Mouse (Mus musculus) right cerebral cortex, postnatal 36 days (tissue): Measurements from ENCODE around the gene Tmem200a.

Source experiments
- DNase-seq, 2 experiments: peaks; one replicate each; pipeline ENCODE4 v3.0.0; 2022; ENCODE audit warnings: low spot score in 2 of 2, mixed read lengths in 1 of 2

Tmem200a gene

DNA sequence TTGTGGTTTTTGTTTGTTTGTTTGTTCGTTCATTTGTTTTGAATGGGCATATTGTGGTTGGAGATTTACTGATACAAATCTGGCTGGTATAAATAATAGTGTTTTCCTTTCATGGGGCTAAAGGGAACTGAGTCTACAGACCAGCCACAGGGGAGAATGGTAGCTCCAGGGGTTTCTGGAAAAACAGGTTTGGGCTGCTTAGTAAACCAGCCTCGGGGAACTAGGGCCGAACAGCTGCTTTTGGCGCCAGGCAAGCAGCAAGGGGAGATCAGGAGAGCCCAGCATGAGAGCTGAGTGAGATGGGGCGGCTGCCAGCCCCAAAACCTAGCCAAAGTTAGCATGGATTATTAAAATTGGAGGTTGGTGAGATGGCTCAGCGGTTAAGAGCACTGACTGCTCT, 191.6 kb downstream of the Tmem200a start:
- DNase-seq = no peak

DNA sequence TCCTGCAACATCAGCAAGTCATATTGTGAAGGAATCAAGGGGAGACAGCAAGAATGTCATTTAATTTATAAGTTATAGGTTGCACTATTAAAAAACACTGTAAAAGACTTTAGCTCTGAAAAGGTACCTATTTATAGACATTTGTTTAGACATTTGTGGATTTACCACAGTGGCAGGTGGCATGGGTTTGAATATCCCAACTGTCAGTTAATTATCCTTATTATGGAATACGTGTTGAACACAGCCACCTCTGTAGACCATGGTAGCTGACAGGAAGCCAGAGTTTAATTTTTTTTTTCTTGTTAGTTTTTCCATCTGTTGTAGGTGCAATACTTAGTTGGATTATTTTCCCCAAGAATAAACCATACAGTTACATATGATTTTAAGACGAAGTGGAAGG, 194.3 kb downstream of the Tmem200a start:
- DNase-seq = no peak

DNA sequence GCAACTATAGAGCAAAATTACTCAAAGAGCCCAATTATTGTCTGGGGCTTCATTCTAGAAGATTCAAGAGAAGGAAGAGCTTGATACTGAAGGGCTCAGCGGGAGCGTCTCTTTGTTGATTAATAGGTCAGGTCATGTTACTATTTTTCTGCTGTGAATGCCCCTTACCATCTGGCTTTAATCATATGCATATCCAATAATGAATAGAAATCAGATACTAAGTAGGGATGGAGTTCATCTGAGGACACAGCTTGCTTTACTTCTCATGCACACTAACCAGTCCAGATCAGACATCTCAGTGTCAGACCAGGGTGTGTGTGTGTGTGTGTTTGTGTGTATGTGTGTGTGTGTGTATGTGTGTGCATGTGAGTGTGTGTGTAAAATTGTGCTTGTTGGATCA, 201.1 kb downstream of the Tmem200a start:
- DNase-seq = no peak

DNA sequence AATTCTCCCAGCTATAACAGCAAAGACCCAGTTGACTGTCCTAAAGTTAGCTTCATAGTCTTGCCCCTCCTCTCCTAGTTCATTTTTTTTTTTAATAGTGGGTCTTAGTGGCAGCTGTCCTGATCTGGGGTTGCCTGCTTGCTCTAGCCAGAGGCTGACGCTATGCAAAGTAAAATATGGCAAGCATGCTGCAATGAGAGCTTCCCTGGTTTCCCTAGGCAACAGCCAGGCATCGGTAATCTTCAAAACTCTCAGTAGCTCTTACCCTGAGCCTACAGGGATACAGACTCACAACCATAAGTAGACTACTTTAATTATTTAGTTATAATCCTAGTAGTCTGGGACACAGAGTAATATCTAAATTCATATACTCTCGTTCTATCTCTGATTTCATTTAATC, 202.0 kb downstream of the Tmem200a start:
- no peak for DNase-seq

DNA sequence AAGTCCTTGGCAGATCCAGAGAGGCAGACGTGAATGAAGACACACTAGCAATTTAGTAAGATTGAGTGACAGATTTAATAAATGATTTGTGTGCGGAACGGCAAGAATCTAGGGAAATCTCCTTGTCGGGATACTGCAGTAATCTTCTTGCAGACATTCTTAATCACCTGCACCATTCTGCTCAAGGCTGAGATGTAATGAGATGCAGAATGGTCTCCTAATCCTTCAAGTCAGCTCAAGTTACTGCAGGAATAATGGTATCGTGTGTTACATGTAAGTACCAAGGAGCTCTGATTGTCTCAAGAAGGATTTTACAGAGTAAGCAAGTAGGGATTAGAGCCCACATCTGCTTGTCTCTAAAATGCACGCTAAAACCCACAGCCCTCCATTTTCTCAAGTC, 210.1 kb downstream of the Tmem200a start:
- DNase-seq = no peak
